Mouse (Mus musculus): Measurements from ENCODE around the gene Ptpn18.
"Not testable (repeated sequence)": the region's sequence is repeated elsewhere in the genome, so short reads cannot be mapped to it uniquely, and the experiment has no call there.

Ptpn18 gene

DNA sequence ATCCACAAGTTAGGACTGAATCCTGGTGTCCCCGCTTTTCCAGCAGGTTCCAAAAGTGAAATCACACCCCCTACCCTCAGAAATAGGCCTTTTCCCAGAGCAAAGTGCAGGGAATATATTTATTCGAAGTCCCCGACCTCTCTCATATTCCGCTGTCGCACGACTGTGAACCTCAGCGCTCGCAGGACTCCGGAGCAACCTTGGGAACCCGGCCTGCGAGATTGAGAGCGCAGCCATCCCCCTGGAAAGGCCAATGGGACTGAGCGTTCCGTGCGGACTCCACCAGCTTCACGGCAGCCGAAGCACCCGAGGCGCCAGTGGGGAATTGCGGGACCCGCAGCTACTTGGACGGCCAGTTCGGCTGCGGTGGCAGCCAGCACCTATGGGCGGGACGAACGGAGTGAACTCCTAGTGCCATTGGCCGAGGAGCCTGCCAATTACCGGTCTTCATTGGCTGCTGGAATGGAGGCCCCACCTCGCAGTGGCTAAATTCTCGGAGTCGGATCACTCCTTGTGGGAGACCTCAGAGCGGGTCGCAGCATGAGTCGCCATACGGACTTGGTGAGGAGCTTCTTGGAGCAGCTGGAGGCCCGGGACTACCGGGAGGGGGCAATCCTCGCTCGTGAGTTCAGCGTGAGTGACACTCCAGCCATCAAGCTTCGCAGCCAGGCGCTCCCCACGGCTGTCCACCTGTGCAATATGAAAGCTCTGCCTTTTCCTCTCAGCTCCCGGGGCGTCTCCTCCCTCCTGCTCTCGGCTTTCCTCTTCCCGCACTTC, at the start of gene Ptpn18:
TSS of gene Ptpn18 (plus strand) at position 479 of the 777 bp plus-strand sequence.
- DNase-seq (ENCODE audit: low spot score in 2 of 2), result peak; percentile 83 to 89

DNA sequence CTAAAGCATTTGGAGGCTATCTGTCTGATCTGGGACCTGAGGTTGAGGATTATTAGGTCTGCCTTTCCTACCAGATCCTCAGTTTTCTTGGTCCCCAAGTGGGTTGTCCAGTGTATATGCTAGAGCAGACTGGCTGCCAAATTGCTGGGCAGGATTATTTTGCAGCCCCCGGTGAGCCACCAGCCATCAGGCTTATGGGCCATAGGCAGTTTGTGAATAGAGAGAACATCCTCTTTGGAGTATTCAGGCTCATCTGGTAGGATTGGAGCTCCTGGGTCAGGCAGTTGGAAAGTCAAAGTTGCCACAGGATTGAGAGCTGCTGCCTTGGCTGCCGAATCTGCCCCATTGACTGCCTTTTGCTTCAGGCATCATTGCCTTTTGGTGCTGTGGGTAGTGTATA, 31.1 kb upstream of the Ptpn18 start:
- no peak for DNase-seq (ENCODE audit: low spot score in 2 of 2)

DNA sequence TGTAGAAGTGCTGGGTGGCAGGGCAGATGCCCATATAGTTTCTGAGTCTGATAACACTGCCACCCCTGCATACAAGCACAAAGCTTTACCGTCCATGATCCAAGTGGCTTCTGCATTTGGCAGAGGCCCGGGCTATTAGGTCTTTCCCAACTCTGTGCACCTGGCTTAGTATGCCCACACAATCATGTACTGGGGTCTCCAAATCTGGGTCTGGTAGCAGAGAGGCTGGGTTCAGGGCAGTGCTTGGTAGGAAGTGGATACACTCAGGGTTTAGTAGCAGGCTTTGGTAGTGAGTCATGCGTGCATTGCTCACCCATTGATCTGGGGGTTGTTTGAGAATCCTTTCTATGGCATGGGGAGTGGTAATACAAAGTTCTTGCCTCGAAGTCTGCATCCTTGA, 30.3 kb upstream of the Ptpn18 start:
- DNase-seq (ENCODE audit: low spot score in 2 of 2), result no peak

DNA sequence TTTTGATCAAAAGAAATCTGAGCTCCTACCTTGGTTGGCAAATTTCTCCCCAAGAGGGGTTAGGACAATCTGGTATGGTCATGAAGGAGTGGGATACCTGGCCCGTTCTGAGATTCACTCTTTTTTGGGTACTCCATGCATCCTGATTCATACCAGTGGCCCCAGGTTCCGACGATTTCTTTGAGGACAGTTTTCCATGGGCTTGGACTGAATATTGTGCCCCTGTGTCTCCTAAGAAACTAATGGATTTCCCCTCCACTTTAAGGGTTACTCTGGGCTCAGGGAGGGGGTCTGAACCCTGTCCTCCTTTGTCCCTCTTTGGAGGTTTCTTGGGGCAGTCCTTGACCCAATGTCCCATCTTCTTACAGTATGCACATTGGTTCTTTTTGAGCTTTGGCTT, 28.6 kb upstream of the Ptpn18 start:
- no peak for DNase-seq (ENCODE audit: low spot score in 2 of 2)

DNA sequence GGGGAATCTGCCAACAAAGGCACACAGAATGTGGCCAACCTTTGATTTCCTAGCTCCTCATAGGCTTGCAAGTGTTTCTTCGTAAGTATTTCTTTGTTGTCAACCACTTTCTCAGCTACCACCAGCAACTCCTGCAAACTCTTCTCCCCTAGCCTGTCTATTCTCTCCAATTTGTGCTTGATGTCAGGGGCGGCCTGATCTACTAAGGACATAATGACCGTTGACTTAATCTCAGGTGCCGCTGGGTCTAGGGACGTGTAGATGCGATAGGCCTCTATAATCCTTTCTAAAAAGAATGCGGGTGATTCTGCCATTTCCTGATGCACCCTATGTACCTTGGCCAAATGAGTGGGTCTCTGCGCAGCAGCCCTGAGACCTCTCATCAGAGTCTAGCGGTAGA, 28.1 kb upstream of the Ptpn18 start:
- DNase-seq (ENCODE audit: low spot score in 2 of 2), result no peak

DNA sequence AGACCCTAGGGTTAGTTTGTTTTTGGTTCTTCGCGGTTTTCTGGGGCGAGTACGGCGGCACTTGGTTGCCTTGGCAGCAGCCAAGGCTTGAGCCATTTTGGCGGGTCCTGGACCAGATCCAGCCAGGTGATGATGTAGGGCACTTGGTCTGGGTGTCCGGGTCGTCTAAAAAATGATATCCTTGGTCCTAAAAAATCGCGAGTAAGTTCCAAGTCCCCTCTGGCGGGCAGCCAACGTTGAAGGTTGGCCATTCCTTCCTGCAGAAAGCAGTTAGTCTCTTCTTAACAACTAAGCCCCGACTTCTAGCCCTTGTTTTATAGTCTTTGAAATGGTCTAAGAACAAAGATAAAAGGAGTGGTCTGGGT, 27.2 kb upstream of the Ptpn18 start:
- no peak for DNase-seq (ENCODE audit: low spot score in 2 of 2)

DNA sequence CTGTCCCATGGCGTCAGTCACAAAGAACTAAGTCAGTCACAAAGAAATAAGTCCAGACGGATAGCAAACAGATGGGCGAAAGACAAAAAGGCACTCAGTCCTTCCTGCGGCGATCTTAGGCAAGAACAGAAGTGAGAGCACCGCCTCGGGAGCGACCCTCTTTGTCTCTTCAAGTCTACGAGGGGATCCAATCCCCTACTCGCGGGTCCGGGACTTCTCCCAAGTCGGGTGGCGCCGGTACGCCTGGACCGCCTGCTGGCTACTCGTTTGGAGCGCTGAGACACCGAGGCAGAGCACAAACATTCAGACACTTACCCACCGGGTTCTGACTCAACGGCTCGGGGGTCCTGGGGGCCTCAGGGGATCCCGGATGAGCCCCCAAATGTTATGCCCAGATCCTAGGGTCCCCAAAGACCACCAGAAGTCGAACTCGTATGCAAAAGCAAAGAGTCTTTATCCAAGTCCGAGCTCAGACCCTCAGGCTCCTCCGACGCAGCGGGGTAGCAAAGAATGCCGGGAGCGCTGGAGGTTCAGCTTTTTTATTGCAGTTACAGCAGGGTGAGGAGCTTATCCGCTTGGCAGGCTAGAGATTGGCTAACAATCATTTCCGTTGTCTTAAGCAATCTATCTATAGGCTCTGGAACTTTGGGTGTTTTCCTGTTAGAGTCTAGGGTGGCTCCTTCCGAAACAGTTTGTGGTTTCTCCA, 26.6 kb upstream of the Ptpn18 start:
- DNase-seq (ENCODE audit: low spot score in 2 of 2), result no peak

DNA sequence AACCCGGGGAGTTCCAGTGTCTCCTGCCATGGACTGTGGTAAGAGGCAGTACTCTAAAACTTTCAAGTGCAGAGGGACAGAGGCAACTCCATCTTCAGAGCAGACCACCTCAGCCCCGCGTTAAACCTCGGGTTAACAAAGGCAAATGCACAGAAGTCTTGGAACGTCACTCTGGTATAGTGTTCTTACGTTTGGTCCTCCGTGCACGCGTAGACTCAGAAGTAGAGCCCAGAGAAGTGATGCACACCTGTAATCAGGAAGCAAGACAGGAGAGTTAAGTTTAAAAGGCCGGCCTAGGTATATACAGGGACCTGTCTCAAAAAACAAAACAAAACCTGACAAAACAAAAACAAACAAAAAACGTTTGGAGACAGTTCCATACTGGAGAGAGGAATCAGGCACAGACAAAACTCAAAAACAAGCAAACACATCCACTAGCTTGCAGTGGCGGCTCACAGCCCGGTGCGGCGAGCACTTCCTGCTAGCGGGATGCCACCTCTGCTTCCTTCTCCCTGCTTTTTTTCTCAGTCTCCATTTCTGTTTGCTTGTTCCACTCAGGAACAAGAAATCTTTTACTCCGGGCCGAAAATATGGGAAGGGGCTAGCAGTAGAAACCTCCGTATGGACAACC, 25.6 kb upstream of the Ptpn18 start:
- no peak for DNase-seq (ENCODE audit: low spot score in 2 of 2)

DNA sequence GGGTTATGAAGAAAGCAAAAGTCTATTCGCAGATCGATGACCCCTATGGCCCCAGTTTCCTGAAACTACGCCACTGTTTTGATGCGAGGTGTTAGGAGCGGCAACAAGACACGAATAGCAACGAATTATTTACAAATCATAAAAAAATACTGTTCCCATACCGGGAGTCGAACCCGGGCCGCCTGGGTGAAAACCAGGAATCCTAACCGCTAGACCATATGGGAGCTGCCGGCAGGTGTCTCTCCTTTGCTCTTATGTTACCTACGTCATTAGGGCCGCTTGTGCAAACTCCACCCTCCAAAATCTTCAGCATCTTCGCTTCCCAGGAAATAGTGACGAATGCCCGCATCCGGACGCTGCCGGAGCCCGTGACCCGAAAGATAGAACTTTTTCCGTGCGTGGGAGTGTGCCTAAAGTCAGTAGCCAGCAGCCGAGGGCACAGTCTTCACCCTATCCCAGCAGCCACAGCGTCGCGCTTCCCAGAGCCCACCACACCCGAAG, 24.9 kb upstream of the Ptpn18 start:
- peak; percentile 76 to 80 for DNase-seq (ENCODE audit: low spot score in 2 of 2)

DNA sequence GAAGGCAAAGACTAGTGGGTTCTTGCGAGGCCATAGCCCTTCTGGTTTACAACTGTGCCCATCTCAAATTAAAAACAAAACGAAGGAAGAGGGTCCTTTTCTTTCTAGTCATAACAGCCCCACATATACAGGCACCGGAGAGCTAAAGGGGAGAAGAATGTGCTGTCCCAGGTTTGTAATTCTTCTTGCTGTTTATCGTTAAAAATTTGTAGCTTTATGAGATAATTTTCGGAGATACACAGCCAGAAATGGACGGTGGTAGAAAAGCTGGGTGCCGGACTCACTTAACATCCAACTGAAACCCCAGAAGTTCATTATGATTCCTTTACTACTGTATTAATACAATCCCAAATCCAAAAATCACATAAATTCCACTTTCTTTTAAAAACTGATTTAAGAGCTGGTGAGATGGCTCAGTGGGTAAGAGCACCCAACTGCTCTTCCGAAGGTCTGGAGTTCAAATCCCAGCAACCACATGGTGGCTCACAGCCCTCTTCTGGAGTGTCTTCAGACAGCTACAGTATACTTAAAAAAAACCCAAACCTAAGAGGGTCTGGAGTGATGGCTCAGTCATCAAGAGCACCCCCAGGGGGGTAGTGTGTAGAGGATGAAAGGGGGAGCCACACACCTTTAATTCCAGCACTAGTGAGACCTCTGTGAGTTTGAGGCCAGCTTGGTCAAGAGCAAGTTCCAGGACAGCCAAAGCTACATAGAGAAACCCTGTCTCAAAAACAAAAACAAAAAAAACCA, 24.0 kb upstream of the Ptpn18 start:
- DNase-seq (ENCODE audit: low spot score in 2 of 2), result no peak

DNA sequence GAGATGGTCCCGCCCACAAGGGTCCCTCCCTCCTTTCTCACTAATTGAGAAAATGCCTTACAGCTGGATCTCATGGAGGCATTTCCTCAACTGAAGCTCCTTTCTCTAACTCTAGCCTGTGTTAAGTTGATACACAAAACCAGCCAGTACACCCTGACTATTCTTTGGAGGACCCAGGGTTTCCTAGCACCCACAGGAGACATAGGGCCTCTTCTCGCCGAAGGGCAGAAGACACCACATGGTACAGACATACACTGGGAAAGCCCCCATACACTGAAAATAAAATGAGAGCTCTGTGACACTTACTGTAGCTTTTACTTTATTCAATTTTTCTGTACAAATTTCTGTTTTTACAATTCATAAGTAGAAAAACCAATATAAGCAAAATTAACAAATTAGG, 23.2 kb upstream of the Ptpn18 start:
- DNase-seq (ENCODE audit: low spot score in 2 of 2), result no peak

DNA sequence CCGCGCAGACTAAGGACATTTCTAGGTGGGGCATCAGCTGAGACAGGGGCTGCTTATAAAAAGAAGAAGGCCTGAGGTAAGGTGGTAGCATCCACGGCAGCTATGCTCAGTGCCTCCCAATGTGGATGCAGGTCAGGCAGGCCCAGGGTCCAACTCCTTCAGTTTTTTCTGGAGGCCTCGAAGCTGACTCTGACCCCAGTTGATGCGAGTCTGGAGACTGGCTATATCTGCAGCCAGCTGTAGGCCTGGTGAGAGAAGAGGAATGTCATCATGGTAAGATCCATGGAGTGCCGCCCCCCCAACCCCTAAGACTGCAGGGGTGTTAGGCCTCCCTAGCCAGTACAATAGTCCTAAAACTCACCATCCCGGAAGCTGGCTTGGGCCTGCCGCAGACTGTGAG, 22.2 kb upstream of the Ptpn18 start:
- not testable (repeated sequence) for DNase-seq (ENCODE audit: low spot score in 2 of 2)

DNA sequence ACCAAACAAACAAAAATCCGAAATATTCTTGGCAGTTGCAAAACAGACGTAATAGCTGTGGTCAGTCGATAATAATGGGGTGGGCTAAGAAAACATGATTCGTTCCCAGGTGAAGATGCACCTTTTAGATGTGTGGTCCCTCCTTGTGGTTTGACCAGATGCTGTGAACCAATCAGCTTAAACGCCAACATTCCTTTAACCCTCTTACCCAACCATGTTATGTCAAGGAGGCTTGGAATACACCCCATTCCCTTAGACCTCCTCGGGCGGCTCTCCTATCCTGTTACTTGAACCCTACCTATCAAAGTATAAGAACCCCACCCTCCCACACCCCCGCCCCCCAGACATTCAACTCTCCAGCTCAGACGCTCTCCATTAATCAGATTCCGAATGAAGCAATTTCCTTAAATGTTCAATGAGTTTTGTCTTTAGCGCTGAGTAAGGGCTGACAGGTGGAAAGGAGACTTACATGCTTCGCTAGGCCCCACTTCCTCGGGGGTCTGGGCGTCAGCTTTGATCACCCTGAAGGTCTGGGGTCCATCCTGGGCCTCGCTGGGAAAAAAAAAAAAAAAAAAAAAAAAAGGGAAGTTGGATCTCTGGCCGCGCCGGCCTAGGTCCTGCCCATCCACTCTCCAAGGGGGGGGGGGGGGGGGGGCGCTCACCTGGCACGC, 21.0 kb upstream of the Ptpn18 start:
- no peak for DNase-seq (ENCODE audit: low spot score in 2 of 2)

DNA sequence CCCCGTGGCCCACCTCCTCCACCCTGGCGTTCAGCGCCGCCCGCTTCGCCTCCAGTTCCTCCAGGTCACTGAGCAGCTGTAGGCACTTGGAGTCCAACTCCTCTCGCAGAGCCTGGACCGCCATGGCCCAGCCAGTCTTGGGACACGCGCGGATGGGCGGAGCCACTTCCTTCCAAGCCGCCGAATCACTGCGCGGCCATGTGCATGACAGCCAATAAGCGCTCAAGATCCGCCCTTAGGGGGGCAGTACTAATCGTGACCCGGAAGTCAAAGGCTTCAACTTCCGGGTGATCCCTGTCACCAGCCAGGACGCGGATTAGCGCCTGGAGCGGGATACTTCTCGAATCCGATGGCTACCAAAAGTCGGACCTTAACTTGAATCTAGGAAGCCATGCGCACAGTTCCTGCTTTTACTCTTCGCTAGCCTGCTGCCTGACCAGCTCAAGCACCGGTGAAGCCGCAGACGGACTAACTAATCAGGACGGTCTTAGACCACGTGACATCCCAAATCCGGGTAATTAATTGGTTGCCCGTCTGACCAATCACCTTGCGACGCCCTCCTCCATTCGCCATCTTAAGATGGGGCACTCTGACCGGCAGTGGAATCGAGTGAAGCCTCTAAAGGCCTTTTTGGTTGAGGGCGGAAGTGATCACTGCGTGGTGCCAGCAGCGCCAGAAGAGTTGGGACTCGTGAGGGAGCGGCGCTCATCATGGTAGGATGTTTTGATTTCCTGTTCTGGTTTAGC, 20.2 kb upstream of the Ptpn18 start, which contains the start of the genes Ccdc115 and Imp4:
TSS of gene Ccdc115 (minus strand) at position 458 of the 746 bp plus-strand sequence.
TSS of gene Imp4 (plus strand) at position 637 of the 746 bp plus-strand sequence.
- peak; percentile 82 to 90 for DNase-seq (ENCODE audit: low spot score in 2 of 2)

DNA sequence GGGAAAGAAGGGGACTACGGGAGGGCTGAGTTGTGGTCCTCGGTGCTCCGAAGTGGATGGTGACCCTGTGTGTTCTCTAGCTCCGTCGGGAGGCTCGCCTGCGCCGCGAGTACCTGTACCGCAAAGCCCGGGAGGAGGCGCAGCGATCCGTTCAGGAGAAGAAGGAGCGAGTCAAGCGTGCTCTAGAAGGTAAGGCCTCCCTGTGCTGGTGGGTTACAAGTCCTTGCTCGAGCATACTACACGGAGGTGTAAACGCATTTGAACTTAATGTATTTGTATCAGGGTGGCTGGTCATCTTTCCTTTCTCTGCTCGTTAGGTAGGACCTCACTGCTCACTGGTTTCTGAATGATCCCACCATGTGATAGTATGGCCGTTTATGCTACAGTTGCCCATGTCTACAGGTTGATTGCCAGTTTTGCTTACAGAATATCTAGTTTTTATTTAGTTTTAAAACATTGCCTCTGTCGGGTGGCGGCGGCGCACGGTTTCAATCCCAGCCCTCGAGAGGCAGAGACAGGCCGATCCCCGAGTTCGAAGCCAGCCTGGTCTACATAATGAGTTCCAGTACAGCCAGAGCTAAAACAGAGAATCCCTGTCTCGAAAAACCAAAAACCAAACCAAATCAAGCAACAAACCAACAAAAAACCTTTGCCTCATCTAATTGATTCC, 19.5 kb upstream of the Ptpn18 start:
- no peak for DNase-seq (ENCODE audit: low spot score in 2 of 2)

DNA sequence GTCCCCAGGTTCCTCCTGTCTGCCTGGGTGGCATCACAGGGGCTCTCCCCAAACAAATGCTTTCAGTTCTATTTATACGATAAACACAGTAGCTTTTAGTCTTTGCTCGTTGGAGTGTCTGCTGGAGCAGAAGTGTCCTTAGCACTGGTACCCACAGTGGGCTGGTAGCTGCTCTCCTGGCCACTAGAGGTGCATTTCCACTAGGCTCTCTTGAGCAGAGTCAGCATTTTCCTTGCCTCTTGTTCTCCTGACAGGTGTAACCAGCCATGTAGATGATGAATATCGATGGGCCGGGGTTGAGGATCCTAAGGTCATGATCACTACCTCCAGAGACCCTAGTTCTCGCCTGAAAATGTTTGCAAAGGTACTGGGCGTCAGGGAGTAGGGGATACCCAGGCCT, 16.4 kb upstream of the Ptpn18 start:
- no peak for DNase-seq (ENCODE audit: low spot score in 2 of 2)

DNA sequence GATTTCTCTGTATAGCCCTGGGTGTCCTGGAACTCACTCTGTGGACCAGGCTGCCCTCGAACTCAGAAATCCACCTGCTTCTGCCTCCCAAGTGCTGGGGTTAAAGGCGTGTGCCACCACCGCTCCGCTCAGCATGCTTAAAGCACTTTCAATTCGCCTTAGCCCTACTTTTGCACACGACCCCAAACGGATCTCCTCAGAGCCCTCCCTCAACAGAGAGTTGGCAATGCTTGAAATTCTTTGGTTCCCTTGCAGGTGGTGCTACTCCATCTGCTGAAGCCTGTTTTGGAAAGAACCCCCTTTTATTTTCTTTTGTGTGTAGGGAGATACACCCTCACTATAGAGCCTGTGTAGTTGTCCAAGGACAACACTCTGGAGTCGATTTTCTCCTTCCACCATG, 1.1 kb upstream of the Ptpn18 start:
- DNase-seq (ENCODE audit: low spot score in 2 of 2), result no peak

DNA sequence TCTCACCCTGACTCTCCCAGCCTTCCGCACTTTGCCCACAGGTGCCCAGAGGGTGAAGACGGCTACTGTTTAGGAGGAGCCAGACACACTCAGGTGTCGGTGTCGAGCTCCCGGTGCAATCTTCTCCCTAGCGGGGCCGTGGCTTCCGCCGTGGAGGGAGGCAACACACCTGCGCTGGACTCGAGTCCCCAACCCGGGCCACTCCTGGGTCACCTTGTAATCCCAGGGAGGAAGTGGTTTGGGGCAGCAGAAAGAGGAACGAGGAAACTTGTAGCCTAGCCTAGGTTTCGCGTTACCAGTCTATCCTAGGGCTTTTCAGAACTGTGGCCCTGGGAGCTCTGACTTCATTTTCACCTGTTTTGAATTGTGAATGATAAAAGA, 489 bp downstream of the Ptpn18 start:
- DNase-seq (ENCODE audit: low spot score in 2 of 2), result no peak

DNA sequence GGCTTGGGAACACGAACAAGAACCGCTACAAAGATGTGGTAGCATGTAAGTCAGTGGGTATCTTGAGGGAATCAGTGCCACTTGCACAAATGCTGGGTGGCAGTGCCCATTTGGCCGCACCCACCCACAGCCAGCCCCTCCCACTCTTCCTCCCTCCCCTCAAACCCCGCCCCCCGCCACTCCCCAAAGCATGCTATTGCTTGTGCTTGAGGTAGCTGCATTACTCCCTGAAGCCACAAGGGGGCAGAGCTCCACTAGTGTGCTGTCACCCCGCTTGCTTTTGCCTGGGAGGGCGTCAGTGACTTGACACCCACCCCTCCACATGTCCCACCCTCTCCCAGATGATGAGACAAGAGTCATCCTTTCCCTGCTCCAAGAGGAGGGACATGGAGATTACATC, 3.2 kb downstream of the Ptpn18 start:
- peak; percentile 56 to 78 for DNase-seq (ENCODE audit: low spot score in 2 of 2)

DNA sequence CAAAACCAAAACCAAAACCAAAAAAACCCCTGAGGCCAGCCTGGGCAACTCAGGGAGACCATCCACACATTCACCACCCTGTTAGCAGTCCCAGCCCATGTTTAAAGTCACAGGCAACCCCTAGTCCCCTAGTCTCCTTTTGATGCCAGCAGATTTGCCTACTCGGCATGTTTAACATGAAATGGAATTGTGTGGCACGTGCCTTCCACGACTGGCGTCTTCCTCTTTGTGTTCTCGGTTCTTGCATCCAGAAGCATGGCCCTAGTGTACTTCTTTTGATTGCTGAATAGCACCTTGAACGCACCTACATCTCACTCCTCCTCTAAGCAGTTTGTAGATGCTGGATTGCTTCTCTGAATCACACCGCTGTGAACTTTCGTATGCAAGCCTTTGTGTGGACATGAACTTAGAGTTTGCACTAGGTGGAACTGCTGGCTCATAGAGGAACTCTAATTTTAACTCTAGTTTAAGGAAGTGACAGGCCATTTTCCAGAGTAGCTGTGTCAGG, 4.8 kb downstream of the Ptpn18 start:
- no peak for DNase-seq (ENCODE audit: low spot score in 2 of 2)

Measured in spleen, postnatal 14 days (tissue).